Mouse (Mus musculus) inflammation-experienced regulatory T-cells, adult 6 months (primary cell): ENCODE data around the gene Pard6b. TPM values are rescaled to one million over a fixed set of nuclear protein-coding genes. Genes with fewer than 3 reads are reported as not detected.

Experiments
- ATAC-seq: one replicate; pipeline ENCODE4 v1.8.0; 2017
- polyA plus RNA-seq, 3 experiments: library from polyadenylated mRNA; unstranded; fragments of 100-300 nt; shearing (Covaris generic); gene quantifications; one replicate each; pipeline ENCODE4 v1.2.1; 2017

The Pard6b gene
- polyA plus RNA-seq, 3 experiments from 2014 or later: 0.41 to 1.2 (median 1.1) TPM

DNA sequence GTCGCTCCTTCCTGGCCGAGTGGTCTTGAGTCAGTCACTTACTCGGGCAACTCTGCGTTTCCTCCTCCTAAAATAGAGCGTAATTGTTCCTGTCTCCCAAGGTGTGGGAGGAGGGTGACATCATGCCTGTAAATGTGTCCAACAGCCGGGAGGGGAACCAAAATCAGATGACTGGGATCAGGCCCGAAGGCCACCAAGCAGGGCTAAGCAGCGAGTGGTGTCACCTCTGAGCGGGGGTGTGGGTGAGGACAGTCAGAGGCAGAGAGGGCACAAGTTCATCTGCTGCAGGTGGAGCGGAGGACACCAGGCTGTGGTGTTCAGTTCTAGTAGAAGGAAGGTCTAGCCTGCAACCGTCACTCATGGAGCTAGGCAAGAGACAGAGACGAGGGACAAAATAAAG lies 17.1 kb upstream of the Pard6b start:
- no peak for ATAC-seq

DNA sequence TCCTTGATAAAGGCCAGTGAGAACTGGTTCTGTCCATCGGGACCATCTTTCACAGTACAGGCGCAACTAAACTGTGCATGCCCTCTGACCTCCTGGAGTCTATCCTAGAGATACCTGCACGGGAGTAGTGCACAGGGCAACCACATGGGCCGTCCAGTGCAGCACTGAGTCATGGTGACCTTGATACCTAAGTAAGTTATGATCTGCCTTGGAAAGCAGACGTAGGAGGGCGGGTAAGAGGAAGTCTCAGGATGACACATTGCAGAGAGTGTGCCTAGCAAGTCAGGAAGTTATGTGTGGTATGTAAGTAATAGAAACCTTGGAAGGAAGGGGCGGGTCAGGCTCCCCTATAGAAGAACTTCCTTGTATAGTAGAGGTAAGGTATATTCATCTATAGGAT lies 15.3 kb upstream of the Pard6b start:
- ATAC-seq: no peak

DNA sequence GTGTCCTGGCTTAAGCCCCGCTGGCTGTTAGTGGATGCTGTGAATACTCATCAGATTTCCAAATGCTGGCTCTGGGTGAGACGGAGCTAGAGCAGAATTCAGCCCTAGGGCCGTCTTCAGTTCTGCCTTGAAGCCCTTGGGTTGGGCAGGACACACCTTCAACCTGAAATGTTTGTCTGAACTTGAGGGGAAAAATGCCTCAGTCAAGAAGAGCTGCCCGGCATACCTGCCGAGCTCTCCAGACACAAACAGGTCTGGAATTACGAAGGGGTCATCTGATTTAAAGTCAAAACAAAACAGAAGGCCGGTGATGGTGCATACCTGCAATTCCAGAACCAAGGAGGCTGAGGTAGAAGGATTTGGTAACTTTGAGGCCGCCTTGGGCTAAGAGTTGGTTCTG lies 14.0 kb upstream of the Pard6b start:
- no peak for ATAC-seq

DNA sequence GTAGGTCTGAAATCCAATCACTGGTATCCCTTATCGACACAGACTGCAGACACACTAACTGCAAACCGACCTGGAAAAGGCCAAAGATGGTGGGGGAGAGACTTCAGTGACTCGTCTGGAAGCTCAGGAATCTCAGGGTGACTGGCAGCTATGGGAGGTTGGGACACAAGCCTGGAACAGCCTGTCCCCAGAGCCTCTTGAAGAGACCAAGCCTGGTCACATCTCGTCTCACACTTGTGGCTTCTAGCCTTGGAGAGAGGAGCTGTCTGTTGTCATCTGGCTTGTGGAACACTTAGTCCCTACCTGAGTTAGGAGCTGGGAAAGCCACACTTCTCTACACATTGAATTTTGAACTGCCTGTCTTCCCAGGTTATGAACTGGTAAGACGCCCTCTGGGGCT lies 10.4 kb upstream of the Pard6b start:
- ATAC-seq: no peak

DNA sequence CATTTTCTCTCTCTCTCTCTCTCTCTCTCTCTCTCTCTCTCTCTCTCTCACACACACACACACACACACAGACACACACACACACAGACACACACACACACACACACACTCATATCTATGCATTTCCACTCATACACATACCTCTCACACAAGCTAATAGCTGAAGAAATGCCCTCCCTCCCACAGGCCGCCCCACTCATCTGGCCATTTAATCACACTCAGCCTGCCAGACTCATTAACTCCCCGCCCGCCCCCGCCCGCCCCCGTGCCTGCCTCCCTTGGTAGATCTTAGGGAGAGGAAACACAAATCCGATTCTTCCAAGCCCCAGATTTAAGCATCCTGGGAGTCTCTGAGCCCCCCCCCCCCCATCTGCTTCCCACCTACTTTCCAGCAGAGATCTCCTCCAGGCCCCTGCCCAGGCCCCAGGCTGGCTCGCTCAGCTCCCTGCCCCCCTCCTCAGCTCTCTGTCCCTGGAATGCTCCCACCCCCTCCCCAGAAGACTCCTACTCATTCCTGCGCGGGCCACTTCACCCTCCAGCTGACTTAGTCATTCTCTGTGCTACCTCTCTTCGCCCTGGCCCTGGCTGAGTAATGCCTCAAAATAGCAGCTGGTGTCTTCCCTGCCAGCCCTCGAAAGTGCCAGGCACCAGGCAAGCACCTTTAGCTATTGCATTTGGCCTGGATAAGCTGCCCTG lies 8.2 kb upstream of the Pard6b start:
- ATAC-seq: no peak

DNA sequence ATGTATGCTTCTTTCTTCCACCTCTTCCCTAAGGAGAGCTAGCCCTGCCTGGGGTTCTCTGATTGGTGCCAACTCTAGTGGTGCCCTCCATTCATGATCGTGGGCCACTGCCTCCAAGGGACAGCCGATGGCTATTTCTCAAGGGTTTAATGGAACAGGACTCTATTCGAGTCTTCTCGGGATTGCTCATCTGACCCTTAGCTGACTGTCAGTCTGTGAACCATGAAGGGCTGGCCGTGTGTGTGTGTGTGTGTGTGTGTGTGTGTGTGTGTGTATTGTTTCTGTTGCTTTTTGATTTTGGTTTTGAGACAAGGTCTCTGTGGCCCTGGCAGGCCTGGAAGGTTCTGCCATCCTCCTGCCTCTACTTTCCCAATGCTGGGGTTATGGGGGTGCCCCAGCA lies 7.1 kb upstream of the Pard6b start:
- ATAC-seq: no peak

DNA sequence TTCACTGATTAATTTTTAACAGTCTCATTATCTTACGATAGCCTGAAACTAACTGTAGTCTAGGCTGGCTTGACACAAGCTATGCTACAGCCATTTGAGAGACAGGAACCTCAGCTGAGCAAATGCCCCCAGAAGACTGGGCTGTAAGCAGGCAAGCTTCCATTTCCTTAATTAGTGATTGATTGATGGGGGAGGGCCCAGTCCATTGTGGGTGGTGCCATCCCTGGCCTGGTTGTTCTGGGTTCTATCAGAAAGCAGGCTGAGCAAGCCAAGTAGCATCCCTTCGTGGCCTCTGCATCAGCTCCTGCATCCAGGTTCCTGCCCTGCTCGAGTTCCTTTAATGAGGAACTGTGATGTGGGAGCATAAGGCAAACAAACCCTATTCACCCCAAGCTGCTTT lies 6.3 kb upstream of the Pard6b start:
- no peak for ATAC-seq

DNA sequence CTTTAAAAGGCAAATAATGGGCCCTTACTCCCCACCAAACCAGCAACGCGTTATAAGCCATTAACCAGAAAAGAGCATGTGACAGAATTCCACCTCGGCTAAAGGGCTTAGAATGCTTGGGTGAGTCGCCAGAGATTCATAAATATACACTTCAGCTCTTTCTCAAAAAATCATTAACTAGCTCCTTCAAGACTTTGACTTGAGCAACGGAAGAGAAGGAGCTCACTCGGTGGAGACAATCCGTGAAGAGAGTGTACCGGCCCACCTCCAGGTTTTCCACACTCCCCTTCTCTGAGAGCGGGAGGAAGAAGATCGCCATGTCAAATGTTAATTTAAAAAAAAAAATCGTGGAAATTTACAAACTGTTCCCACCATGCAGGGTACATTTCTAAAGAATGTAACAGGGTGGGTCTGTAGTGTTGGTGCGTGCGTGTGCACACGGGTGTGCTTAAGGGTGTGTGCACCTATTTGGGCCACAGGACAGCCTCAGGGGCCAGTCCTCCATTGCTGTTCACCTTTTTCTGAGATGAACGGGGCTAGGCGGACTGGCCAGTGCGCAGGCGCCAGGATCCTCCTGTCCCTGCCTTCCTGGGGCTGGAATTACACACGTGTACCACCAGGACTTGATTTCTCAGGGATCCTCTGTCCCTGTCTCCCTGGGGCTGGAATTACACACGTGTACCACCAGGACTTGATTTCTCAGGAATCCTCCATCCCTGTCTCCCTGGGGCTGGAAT lies 3.8 kb upstream of the Pard6b start:
- ATAC-seq: no peak

DNA sequence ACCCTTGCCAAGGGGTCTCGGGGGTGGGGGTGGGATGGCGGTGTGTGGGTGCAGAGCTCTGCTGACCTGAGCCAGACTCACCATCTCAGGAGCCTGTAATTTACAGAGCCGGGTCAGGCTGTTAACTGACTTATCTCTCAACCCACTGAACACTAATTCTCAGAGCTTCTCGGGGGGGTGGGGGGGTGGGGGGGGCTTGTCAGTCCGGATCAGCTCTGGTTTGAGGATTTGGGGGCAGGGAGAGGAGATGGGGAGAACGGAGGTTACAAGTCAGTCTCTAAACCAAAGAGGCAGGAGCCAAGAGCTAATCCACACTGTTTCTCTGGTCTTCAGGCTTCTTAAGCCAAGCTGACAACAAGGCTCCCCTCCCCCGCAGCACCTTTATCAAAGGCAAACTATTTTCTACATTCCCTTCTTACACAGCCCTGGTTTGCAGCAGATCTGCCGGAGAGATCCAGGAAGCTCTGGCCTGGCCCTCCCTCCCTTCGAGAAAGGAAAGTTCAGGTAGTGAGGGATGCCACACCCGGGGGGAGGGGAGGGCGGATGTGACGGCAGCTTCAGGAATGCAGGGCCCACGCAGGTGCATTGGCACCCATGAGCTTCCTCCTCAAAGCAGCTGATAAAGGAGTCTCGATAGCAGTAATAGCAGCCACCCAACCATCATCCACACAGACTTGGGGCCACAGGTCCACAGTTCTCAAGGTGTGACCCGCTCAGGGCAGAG lies 2.5 kb upstream of the Pard6b start:
- ATAC-seq: no peak

DNA sequence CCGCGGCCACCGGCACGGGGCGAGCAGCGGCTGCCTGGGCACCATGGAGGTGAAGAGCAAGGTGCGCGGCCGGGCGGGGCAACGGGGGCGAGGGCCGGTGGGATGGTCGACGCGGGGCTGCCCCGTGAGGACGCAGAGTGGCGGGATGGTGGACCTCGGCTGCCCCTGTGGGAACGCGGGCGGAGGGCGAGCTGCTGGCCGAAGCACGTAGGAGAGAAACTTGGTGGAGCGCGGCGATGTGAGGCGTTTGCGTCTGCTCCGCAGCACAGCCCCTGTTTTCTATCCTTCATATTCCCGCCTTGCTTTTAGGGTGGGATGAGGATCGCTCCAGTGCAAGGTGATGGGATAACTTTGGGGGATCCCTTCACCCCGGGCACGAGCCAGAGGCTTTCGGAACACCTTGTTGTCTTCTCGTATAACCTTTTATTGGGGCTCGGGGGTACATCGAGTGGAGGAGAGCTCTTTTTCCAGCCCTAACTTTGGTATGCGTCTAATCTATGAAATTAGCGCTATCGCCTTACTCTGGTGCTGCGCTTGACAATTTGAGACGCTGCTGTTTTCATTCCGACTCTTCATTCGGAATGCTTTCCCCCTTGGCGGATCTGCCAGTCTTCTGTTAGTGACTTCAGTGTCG lies 612 bp downstream of the Pard6b start:
- ATAC-seq: no peak

DNA sequence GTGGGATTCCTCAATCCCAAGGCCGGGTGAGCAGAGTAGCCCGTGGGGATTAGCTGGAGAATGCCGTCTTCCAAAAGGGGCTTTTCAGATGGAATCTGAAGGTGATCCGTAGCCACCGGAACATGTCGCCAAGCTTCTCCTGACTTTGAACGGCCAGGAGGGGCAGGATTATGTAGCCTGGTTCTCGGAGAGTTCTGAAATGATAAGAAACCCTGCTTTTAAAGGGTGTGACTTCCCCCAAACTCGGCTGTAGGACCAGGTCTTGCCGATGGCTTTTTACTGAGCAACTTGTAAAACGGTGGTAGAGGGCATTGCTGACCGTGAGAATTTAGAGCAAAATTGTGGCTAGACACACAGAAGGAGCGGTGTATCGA lies 1.1 kb downstream of the Pard6b start:
- no peak for ATAC-seq

DNA sequence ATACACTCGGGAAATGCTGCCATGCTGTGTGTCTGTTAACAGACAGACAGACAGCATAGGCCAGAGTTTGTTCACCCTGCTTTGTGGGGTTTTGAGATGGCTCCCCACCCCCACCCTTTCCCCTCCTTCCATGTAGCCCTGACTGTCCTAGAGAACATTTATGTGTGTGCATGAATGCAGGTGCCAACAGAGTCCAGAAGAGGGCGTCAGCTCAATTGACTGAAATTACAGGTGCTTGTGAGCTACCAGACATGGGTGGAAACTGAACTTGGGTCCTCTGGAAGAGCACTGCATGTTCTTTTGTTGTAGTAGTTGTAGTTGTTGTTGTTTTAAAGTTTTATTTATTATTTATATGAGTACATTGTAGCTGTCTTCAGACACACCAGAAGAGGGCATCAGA lies 2.8 kb downstream of the Pard6b start:
- ATAC-seq: no peak

DNA sequence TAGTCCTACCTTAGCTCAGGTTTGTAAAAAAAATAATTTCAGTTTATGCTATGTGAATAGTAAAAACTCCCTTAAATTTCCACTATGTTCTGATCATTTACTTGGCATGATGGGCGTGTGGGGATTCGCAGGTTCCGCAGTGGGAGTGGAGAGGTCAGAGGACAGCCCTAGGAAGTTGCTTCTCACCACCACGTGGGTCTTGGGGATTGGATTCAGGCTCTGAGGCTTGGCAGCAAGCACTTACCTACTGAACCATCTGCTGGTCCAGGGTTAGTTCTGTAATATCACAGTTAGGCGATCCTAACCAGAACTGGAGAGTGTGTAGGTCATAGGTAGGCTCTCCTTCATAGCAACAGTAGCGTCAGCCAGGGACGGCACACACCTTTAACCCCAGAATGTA lies 3.4 kb downstream of the Pard6b start:
- no peak for ATAC-seq

DNA sequence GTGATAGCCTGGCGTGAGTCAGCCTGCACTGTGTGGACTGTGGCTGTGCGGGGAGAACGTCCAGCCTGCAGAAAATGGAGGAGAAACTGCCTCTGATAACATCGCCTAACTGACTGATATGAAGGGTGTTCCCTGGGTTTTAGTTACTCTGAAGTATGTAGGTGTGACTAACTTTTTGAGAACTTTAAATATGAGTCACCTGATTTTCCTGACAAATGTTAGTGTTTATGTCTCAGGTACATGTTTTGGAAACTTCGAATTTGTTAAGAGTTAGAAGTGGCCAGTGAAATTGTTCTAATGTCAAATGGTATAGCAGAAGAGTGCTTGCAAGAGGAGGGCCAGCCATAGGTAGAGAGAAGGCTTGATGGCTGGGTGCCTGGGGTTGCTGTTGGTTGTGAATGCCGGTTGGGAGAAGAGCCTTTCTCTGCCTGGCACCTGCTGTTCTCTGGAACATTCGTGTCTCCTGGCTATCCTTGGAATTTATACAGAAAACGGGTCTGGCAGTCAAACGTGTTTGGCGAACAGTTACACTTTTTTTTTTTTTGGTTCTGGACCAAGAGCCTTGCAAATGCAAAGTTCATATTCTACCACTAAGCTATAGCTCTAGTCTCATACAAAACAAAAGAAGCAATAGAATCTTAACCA lies 4.9 kb downstream of the Pard6b start:
- no peak for ATAC-seq

DNA sequence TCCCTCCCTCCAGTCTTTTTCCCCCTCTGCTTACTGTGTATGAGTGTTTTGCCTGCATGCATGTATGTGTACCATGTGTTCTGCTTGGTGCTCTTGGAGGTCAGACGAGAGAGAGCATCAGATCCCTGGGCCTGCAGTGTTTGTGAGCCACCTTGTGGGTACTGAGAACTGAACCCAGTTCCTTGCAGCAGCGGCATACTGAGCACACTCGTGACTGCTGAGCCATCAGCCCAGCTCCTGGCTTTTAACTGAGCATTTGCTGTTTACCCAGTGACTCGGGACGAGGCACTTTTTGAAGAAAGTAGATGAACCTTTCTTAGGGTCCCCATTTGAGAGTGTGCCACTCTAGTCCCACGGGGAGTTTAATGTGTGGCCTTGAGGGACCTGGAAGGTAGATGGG lies 5.5 kb downstream of the Pard6b start:
- ATAC-seq: no peak

DNA sequence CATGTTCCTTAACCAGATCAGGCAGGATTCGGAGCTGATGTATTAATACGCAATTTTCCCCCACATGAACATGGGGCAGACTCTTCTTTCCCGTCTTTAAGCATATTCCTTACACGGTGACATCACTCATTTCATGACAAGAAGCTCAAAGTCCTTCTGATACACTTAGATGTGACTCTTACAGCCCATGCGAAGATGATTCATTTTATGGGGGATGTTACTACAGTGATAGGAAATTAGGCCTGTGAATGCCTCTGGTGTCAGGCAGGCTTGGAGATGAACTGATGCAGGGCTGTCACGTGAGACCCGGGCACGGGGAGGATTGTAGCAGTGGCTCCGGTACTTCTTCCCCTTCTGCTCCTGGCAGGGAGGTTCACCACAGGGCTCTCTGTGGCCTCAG lies 6.0 kb downstream of the Pard6b start:
- no peak for ATAC-seq

DNA sequence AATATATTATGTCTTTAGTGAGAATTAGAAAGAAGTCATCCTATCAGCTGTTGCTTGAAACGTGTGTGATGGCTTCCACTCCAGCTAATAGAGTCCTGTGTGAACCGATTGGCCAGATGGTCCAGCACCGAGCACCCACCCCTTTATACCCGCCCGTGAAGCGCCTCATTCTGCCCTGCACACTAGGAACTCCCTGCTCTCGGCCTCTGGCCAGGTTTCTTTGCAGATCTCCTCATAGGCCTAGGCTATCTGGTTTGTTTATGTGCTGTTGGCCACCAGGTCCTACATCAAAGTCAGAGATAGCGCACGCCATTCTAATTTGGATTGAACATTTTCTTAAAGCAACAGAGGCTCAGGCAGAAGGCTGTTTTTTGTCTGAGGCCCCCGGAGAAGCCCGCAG lies 10.8 kb downstream of the Pard6b start:
- ATAC-seq: no peak

DNA sequence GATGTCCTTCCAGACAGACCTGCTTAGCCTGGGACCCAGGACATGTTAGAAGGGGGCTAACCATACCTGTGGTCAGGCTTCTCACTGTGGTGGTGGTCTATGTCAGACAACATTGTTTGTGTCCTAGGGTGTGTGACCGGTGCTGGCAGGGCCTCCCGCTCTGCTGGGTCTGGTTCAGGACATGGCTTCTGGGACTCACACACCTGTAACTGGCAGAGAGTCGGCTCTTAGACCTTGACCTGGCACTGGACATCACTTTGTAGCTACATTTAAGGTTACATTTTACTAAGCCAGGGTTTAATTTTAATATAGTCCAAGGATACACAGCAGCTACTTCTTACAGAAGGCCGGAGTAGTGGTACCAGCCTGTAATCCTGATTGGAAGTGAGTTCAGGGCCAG lies 12.3 kb downstream of the Pard6b start:
- no peak for ATAC-seq

DNA sequence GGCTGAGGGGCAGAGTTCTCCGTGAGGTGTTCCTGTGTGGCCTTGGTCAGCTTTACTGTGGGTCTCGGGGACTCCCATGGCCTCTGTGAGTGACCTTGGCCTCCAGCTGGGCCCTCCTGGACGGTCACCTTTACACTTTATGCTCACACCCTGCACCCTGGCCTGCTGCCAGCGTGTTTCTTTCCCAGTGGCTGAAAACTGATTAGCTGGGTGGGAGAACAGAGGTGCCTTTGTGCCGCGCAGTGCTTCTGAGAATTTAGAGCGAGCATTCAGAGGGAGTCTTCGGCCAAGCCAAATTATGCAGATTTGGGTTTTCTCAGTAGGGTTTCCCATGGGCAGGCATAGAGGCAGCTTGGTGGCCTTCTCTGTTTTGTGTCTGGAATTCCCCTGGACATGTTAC lies 14.3 kb downstream of the Pard6b start:
- no peak for ATAC-seq

DNA sequence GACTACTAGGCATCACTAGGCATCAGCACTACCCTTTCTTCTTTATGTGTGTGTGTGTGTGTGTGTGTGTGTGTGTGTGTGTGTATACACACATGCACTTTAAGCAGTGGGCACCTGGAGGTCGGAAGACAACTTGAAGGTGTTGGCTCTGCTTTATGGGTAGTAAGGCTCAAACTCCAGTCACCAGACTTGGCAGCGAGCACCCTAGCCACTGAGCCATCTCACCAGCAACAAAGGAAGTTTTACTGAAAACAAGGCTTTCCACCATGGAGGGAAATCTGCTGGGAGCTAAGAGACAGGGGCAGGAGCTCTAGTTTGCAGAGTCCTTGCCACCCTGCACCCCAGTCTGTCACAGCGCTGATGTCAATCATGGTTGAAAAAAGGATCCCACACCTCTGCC lies 15.7 kb downstream of the Pard6b start:
- no peak for ATAC-seq

DNA sequence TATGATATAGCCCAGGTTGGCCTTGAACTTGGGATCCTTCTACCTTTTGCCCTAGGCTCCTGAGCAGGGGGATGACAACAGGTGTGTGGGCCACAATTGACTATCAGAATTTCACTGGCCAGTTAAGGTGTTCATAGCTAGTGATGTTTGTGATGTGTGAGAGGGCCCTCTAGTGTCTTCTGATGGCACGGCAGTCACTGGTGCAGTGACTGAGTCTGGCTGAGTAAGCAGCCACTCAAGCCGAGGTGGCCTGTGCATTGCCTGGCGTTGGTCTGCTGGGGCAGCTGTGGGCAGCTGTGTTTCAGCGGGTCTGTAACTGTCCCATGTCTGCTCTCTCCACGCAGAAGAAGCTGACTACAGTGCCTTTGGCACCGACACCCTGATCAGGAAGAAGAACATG lies 17.2 kb downstream of the Pard6b start:
- no peak for ATAC-seq

DNA sequence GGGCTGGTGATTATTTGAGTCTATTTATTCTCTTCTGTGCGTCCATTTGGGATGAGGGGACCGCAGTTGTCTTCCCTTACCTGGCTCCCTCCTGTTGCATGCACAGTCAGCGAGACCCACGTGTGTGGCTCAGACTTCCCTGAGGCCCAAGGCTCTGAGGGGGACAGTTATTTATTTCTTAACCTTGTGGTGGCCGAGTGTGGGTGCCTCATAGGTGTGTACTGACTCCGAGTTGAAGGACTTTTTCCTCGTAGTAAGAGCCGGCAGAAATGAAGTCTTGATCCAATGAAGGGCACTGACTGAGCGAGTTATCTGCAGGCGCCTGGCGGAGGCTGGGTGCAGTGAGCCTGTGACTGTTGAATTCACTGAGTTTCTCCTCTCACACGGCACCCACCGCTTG lies 19.2 kb downstream of the Pard6b start:
- ATAC-seq: no peak

DNA sequence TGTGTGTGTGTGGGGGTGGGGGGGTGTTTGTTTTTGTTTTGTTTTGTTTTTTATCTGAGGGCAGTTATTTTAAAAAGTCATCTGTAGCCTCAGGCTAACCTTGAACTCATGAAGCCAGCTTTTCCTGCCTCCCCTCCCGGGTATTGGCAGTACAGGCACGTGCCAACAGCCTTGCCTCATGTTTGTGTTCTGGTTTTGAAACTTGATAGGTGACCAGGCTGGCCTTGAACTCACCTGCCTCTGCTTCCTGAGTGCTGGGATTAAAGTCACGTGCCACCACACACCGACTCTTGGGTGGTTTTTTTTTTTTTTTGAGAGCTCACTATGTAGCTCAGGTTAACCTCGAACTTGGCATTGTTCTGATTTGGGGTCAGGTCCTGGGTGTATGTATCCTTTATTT lies 21.0 kb downstream of the Pard6b start:
- ATAC-seq: no peak
